Mouse (Mus musculus) kidney, postnatal 10 days (tissue): ENCODE measurements at regions not wholly inside any gene's neighbourhood (a gene's known extent, or its start where the extent isn't known, plus 50 kb on each side); places are given as distances from the start of the nearest gene placed in this dataset.

Source experiments
- DNase-seq: peaks from one replicate; pipeline ENCODE4 v3.0.0; 2021; ENCODE audit warnings: mixed read lengths

GRCm38 (mm10) chr13:51899319-51900042, 53.0 kb downstream of the Gadd45g start:
- DNase-seq = peak; percentile 7

DNA sequence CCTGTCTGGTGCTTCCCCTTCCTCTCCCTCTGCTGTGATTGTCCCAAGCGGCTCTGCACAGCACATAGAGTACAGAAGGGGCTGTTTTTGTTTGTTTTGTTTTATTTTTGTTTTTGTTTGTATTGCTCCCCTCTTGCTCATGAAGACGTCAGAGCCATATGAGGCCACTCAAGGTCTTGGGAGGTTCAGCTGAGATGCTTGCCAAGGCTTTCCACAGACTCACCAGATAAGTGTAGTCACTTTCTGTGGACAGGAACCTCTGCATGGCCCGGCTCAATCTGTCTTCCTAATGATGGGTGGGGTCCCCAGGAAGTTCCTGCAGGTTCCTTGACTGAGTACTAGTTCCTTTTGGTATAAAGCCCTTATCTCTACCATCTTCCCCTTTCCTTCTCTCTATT, 53.6 kb downstream of the Gadd45g start:
- DNase-seq = peak; percentile 4

DNA sequence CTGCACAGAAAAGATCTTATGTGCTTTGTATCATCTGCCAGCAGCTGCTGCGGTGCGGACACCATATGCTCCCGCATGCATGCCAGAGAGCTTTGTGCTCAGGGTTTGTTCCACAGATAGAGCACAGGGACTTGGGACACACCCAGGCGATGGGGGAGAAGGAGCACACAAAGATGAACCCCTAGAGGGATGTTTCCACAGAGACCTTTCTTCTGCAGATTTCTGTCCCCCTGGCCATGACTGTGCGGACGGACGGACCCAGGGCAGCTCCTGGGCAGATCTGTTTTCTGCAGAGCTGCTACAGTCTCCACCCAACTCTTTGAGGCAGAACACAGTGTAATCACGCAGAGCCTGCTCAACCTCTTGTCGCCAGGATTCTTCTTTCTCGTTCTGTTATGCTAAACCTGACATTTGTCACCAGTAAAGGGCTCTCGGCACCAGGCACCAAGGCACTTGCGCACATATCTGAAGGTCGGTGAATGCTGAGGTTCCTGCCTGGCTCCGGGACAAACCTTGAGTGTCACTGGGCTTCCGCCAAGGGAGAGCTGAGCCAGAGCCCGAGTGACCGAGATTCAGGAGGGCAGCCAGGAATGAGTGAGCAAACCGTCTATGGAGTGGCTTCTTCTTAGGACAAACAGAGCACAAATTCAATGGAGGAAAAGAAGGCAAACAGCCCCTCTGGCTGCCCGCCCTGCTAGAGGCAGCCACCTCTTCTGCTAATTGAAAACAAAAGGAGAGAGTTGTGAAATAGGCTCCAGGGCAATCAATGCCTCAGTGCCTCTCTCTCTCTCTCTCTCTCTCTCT, 56.2 kb downstream of the Gadd45g start:
- DNase-seq = peak; percentile 69

- DNase-seq = peak; percentile 56
These were observed 57.0 kb downstream of the Gadd45g start for GRCm38 (mm10) chr13:51903324-51903939.

DNA sequence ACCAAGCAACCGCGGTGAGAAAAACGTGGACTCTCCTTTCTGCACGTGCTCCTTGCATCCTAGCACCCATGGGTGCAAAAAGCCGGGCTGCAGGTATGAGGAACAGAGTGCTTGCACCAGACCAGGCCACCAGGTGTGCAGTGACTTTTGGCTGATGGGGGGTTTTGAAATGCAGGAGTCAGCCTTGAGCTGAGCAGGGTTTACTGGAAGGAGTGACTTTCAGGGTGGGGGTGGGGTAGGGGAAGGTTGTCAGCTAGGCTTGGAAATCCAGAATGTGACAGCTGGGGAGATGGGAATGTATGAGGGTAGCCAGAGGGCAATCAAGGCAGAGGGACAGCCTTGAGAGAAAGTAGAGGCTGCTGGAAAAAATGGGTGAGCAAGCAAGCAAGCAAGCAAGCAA, 58.8 kb downstream of the Gadd45g start:
- DNase-seq = no peak

GRCm38 (mm10) chr13:51906103-51906502, 59.6 kb downstream of the Gadd45g start:
- peak; percentile 48 for DNase-seq

DNA sequence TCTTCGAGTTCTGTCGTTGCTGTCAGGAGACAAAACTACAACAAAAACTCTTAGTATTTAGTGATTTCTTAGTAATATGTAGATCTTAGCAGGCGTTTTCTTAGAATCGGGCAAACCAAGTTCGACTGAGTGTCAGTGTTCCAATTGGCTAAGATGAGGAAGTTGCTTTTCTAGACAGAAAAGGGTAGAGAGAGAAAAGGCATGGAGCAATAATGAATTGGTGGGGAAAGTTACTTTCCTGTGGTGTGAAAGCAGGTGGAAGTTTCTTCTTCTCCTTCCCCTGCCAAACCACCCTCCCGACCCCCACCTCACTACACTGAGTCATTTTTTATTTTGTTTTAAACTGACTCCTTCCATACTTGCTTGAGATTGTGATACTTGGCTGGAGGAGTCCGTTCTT, 62.0 kb downstream of the Gadd45g start:
- DNase-seq = no peak

- no peak for DNase-seq
These were observed 65.0 kb downstream of the Gadd45g start for GRCm38 (mm10) chr13:51911296-51911998.

- DNase-seq = peak; percentile 58
These were observed 66.0 kb downstream of the Gadd45g start for GRCm38 (mm10) chr13:51912477-51912876.

DNA sequence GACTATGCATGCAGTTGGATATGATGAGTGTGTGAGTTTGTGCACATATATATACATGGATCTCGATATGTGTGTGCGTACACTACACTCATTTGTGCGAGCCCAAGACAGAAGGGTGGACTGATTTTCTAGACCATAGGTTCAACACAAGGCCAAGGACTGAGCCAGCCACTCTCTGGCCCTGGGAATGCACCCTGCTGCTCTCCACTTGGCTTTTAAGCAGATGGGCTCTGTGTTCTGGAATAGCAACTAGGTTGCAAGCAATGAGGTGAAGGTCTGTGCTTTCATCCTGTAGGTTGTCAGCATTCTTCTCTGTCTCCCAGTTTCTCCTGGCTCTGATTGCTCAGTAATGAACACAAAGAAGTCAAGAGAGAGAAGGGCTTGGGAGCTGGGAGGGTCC, 66.5 kb downstream of the Gadd45g start:
- no peak for DNase-seq

DNA sequence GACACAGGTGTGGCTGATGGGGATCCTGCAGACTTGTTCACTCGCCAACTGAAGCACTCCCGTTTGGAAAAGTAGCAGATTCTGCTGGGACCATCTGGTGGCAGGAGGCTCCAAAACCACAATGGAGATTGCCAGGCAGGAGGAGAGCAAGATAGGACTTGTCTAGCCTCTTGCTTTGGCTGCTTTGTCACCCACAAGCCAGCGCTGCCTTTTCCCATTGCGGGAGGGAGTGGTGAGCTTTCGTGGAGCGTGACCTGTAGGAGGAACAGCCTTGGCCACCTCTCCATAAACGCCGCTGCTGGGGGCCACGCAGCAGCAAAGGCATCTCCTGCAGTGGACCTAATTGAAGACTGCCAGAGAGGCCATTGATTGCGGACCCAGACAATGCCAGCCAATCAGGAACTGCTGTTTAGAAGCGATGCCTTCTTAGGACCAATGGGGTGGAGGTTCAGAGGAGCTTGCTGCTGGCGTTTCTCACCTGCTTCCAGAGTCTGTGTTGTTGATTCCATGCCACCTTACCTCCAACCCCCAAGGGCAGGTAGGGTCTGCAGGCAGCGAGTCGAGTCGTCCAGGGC, 70.3 kb downstream of the Gadd45g start:
- no peak for DNase-seq

- DNase-seq = no peak
These were observed 71.2 kb downstream of the Gadd45g start for GRCm38 (mm10) chr13:51917658-51918057.

GRCm38 (mm10) chr13:51918108-51918507, 71.6 kb downstream of the Gadd45g start:
- DNase-seq = no peak

GRCm38 (mm10) chr13:51918781-51919170, 72.3 kb downstream of the Gadd45g start:
- DNase-seq = peak; percentile 33

GRCm38 (mm10) chr13:51919171-51919793, 72.8 kb downstream of the Gadd45g start:
- DNase-seq = no peak

DNA sequence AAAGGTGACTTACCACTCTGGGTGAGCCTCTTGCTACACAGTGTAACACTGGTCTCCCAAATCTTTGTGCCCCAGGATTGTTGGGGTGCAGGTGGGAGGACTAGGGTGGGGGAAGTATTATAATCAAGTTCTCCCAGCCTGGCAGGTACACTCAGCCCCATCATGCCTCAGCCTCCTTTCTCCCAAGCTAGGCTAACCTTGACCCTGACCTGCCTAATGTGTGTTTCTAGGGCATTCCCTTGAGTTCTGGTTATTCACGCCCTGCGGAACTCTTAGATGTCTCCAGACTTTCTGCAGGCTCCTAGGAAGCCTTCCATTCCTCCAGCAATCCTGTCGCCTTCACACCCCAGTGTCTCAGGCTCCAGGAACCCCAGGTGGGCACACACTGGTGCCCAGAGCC, 73.5 kb downstream of the Gadd45g start:
- DNase-seq = no peak

DNA sequence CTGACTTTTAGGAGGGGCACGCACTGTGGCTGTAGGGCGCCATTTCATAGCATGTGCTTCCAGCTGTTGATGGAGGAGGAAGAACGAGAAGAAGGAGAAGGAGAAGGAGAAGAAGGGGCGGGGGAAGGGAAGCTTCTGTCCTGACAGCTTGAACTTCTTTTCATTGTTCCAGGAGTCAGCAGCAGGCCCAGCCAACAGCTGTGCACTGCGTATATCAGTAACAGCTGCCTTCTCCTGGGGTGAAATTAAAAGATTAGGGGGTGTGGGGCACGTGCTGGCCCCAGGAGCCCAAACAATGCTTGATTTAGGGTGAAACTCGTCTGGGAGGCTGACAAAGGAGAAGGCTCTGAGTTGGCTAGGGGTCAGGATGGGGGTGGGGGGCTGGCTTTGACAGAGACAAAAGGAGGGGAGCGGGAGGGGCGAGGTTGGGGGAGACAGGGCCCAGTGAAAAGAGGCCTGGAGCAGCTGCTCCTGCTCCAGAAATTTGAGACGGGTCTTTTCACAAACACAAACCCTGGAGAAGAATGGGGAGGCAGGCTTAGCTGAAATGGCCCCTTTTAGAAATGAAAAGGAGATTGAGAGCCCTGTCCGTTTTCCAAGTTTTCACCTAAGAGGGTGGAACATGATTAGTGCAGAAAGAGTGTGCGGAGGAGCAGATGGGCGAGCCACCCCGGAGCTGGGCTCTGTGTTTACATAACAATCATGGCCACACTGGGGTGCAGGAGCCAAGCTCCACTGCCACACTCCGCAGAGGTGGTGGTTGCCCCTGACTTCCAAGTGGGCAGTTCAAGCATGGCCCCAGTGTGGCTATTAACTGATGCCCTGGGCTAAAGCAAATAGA, 74.3 kb downstream of the Gadd45g start:
- DNase-seq = peak; percentile 77

DNA sequence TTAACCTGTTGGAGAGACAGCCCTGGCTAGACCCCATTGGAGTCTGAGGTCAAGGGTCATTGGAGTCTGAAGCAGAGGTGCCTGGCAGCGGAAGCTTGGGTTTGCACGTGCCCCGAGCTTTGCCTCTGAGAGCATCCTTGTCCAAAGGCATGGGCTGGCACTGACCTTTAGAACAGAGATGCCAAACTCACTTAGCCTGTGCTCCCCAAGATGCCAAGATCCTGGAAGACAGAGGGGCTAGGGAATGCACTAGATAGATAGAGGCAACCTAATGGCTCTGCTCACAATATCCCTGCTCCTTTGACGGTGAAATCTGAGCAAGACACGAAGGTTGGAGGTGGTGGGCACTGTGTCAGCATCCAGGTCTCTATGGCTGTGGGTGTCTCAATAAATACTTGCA, 75.1 kb downstream of the Gadd45g start:
- DNase-seq = no peak

- DNase-seq = no peak
These were observed 80.3 kb downstream of the Gadd45g start for GRCm38 (mm10) chr13:51926764-51927163.

GRCm38 (mm10) chr13:51929730-51930129, 83.3 kb downstream of the Gadd45g start:
- DNase-seq = no peak

DNA sequence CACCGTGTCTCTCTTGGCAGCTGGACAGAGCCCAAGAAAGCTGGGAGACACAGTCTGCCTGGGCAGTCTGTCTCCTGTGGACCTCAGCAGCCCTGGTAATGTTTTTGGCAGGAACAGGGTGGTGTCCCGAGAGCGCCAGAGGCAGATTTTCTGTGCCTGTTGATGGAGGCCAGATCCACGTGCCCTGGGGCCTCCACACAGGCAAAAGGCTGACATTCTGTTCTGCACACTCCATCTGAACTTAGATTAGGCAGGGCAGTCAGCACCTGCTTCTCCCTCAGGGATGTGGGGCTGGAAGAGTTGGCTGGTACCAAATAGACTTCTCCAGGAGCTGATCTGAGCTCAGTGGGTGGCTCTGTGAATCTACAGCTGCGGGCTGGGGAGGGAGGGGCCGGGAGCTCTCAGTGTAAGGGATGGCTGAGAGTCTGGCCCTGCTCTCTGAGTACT, 83.8 kb downstream of the Gadd45g start:
- no peak for DNase-seq
